Mouse (Mus musculus) ES-E14 (cell line): ENCODE measurements around the gene Il33. TPM values are rescaled to one million over a fixed set of nuclear protein-coding genes. Genes with fewer than 3 reads are reported as not detected.

ENCODE experiments used
- DNase-seq: peaks from one replicate; pipeline ENCODE4 v3.0.0-alpha.2; 2013; ENCODE audit warnings: low read depth, low spot score
- H3K27ac ChIP-seq: 2 replicates; pipeline ENCODE4 v1.5.1; 2012; ENCODE audit warnings: low read depth, mild to moderate bottlenecking, low read length, moderate library complexity, mixed read lengths; ENCODE audit not compliant: poor library complexity, insufficient read depth, severe bottlenecking
- H3K36me3 ChIP-seq: 2 replicates; pipeline ENCODE4 v1.6.1; 2012; ENCODE audit warnings: mild to moderate bottlenecking, low read length, moderate library complexity, mixed read lengths; ENCODE audit not compliant: control insufficient read depth, poor library complexity, insufficient read depth, severe bottlenecking
- H3K4me1 ChIP-seq, 2 experiments: fragments of 150-350 bp in 1 of 2; sonication (generic) in 1 of 2; 2 replicates each; pipeline ENCODE4 v1.6.1; 2012; ENCODE audit warnings: low read length in 2 of 2, mild to moderate bottlenecking in 1 of 2, mixed read lengths in 1 of 2; ENCODE audit not compliant: control insufficient read depth in 2 of 2, insufficient read depth in 2 of 2, poor library complexity in 1 of 2
- H3K4me3 ChIP-seq, 2 experiments: fragments of 150-350 bp in 1 of 2; sonication (generic) in 1 of 2; 2 replicates each; pipeline ENCODE4 v1.5.1; 2012; ENCODE audit warnings: low read length in 2 of 2, low read depth in 1 of 2, mild to moderate bottlenecking in 1 of 2, mixed read lengths in 1 of 2; ENCODE audit not compliant: insufficient read depth in 1 of 2, poor library complexity in 1 of 2, severe bottlenecking in 1 of 2
- H3K9ac ChIP-seq: 2 replicates; pipeline ENCODE4 v1.6.1; 2012; ENCODE audit warnings: low read depth, mild to moderate bottlenecking, low read length, mixed read lengths; ENCODE audit not compliant: poor library complexity, insufficient read depth, severe bottlenecking
- H3K9me3 ChIP-seq: fragments of 150-350 bp; sonication (generic); 2 replicates; pipeline ENCODE4 v1.6.1; 2012; ENCODE audit warnings: low read depth, mild to moderate bottlenecking, low read length; ENCODE audit not compliant: control insufficient read depth, insufficient read depth
- CHD2 ChIP-seq: IDR thresholded peaks from 2 replicates; pipeline ENCODE4 v1.6.1; 2014; ENCODE audit warnings: mild to moderate bottlenecking, low read depth, low read length, inconsistent platforms
- HCFC1 ChIP-seq: IDR thresholded peaks from 2 replicates; pipeline ENCODE4 v1.6.1; 2012; ENCODE audit warnings: low read length, inconsistent platforms, borderline replicate concordance; ENCODE audit not compliant: insufficient read depth
- MAFK ChIP-seq: IDR thresholded peaks from 2 replicates; pipeline ENCODE4 v1.6.1; 2014; ENCODE audit warnings: mild to moderate bottlenecking, low read depth, low read length, inconsistent platforms; ENCODE audit not compliant: insufficient read depth
- ZC3H11A ChIP-seq: IDR thresholded peaks from 2 replicates; pipeline ENCODE4 v1.6.1; 2012; ENCODE audit warnings: low read depth, mild to moderate bottlenecking, inconsistent platforms, low read length, borderline replicate concordance
- ZNF384 ChIP-seq: IDR thresholded peaks from 2 replicates; pipeline ENCODE4 v1.6.1; 2012; ENCODE audit warnings: low read depth, low read length, inconsistent platforms
- in situ Hi-C, 2 experiments: fragments of 600-800 bp; cut with MboI; formaldehyde crosslinking; loops; one replicate each; pipeline ENCODE4 v1.15.1; 2025; ENCODE audit warnings: low sequenced_read_pairs in 2 of 2, inconsistent platforms in 1 of 2; ENCODE audit not compliant: unreplicated experiment in 2 of 2
- total RNA-seq: library from RNA; depleted of rRNA; stranded (reverse); fragments of 300-350 nt; gene quantifications from 2 replicates; pipeline ENCODE4 v1.2.3, GENCODE M21; 2012; rRNA removed

Gene Il33
- total RNA-seq: 0.53 and 1.6 TPM in 2 replicates

DNA sequence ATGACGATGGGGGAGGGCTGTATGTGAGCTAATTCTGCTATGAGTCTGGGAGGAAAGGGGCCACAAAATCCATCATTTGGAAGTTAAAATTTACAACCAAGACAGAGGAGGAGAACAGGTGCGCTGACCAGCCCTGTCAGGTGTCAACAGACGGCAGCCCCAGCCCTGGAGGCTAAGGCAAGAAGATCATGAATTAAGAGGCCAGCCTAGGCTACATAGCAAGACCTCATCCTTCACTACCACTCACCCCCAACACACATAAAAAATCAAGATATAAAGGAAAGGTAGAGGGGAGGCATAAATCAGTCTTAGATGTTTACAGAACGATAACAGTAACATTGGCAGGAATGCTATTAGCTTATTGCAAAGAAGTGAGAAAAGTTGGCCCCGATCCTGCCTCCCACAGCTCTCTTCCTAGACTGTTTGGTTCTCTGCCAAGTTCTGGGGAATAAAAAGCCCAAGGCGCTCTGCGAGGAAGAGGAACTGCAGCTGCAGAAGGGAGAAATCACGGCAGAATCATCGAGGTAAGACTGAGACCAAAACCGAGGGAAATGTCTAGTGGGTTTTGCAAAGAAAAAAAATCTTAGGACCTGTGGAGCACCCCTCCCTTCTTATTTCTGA lies at the start of gene Il33:
Gene Il33, plus strand, starts transcription at position 477 of the 621 bp plus-strand sequence.
- H3K27ac ChIP-seq: no peak within 1 kb of the TSS
- no peak within 1 kb of the TSS for H3K4me3 ChIP-seq
- H3K9ac ChIP-seq: no peak within 1 kb of the TSS
- no peaks in the 10 kb centered on the region for H3K36me3 ChIP-seq
- in situ Hi-C loops: no loop called here
- TF ChIP-seq CHD2 (no peak), MAFK (no peak), HCFC1 (no peak), ZNF384 (no peak), ZC3H11A (no peak)
- no peak for DNase-seq
- no peaks in the 10 kb centered on the region for H3K4me1 ChIP-seq
- no peaks in the 10 kb centered on the region for H3K9me3 ChIP-seq

DNA sequence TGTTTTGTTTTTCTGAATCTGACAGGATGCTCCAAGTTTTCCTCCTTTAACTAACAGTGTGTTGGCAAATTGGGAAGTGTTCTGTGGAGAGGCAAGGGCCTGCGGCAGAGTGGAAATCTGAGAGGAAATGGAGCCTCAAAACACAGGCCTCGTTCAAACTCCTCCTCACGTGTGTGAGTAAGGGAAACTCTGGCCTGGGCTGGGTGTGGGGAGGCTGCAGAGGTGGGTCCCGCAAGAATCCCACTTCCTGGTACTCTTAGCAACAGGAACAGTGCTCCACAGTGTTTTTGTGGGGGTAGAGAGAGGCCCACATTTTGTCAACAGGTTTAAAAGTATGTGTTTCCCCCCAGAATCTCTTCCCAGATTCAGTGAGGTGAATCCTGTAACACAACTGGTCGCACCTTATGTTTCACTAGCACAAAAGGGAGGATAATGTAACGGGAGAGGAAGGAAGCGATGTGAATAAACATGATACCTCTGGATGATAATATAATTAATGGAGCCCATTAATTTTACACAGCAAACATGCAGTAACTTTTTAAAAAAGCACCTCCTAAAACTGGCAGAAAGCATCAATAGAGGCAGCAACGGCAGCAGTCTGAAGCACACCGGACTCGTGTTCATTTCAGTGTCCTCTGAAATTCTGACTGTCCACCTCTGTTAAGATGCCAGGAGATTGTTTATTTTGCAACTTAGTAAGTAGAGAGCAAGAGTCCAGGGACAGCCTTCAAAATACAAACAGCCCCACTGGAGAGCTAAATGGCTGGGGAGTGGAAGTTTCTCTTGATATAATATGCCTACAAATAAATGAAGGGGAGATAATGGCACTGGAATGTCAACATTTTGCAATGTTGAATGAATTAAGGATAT lies 47.3 kb upstream of the Il33 start:
- Histone ChIP-seq H3K27ac (no peak overlapping the region), H3K4me1 (no peaks in the 10 kb centered on the region), H3K9ac (no peak overlapping the region), H3K4me3 (no peak overlapping the region), H3K9me3 (no peaks in the 10 kb centered on the region), H3K36me3 (no peaks in the 10 kb centered on the region)
- DNase-seq: no peak
- in situ Hi-C loops: no loop called here
- TF ChIP-seq CHD2: no peak
- no peak for TF ChIP-seq ZNF384

DNA sequence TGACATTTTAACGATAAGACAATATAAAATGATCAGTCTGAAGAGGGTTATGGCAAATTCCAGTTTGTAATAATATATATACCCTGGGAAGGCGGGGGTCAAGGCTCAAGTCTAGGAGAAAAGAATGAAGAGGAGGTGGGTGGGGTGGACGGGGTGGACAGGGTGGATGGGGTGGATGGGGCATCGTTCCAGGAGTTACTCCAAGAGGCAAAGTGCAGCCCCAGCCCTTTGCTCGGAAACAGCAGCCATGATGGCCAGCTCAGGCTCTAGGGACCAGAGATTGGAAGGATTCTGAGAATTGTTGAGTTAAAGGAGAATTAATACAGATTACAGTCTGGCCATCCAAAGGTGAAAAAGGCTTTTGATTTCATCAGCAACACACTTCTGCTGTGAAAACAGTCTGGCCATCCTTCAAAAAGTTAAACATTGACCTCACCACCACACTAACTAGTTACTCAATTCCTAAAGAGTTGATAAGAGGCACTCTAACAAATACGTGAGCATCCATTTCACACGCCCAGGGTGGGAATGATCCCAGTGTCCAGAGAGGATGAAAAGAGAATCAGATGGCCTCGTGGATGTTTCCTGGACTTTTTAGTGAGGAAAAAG lies 45.9 kb upstream of the Il33 start:
- Histone ChIP-seq H3K4me3 (no peak overlapping the region), H3K27ac (no peak overlapping the region), H3K9me3 (no peaks in the 10 kb centered on the region), H3K36me3 (no peaks in the 10 kb centered on the region), H3K9ac (no peak overlapping the region; the same call in 1 of the 2 replicates), H3K4me1 (no peaks in the 10 kb centered on the region)
- TF ChIP-seq ZNF384: no peak
- TF ChIP-seq CHD2: no peak
- TF ChIP-seq ZC3H11A: no peak
- DNase-seq: no peak
- in situ Hi-C loops: no loop called here

- DNase-seq: no peak
- no peak overlapping the region for H3K27ac ChIP-seq
- no peaks in the 10 kb centered on the region for H3K36me3 ChIP-seq
- H3K4me3 ChIP-seq: no peak overlapping the region
- H3K9me3 ChIP-seq: no peaks in the 10 kb centered on the region
- in situ Hi-C loops: no loop called here
- TF ChIP-seq HCFC1: no peak
- no peak for TF ChIP-seq MAFK
- no peak for TF ChIP-seq ZNF384
- no peak for TF ChIP-seq ZC3H11A
- no peak for TF ChIP-seq CHD2
- no peaks in the 10 kb centered on the region for H3K4me1 ChIP-seq
- no peak overlapping the region for H3K9ac ChIP-seq
Measured at GRCm38 (mm10) chr19:29880918-29881317, 44.0 kb upstream of the Il33 start.
